Mouse (Mus musculus) common myeloid progenitor, adult 5-6 weeks (primary cell): ENCODE measurements around the gene Harbi1. TPM values are rescaled to one million over a fixed set of nuclear protein-coding genes. Genes with fewer than 3 reads are reported as not detected.
"Not testable (repeated sequence)": the region's sequence is repeated elsewhere in the genome, so short reads cannot be mapped to it uniquely, and the experiment has no call there.

Experiments used
- ATAC-seq: replicated peaks from 2 replicates; pipeline ENCODE4 v1.8.0; 2016; ENCODE audit warnings: low read depth, mild to moderate bottlenecking, moderate TSS enrichment, inconsistent platforms; ENCODE audit not compliant: poor library complexity, severe bottlenecking
- total RNA-seq: library from RNA; stranded (forward); fragments of 200-1000, 187-1606 nt; gene quantifications from 2 replicates; pipeline ENCODE4 v1.2.3, GENCODE M21; 2017

Harbi1 gene
- total RNA-seq, 1 experiment from 2014 or later = 14.7 TPM

- no peak for ATAC-seq
These were observed 739 bp downstream of the Harbi1 start for GRCm38 (mm10) chr2:91711256-91711925.

- no peak for ATAC-seq
These were observed 4.3 kb downstream of the Harbi1 start for GRCm38 (mm10) chr2:91714921-91715320.

- ATAC-seq = no peak
These were observed 7.6 kb downstream of the Harbi1 start for GRCm38 (mm10) chr2:91718276-91718675.

DNA sequence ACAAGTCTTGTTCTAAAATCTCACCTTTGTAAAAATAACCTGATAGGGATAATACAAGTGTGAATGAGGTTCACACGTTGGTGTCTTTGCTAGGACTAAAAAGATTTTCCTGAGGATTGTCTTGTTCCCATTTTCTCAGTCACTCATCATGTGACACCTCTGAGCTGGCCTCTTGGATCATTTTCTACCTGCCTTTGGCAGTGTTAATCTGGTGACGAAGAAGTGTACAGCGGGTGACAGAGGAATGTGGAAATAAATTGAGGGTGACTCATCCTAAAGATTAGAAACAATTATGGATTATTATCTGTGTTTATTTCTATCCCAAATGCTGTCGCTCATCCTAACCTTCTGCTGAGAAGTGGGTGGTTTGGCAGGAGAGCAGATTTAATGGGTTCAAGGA is 12.7 kb downstream of the Harbi1 start:
- no peak for ATAC-seq

- ATAC-seq = no peak
These were observed 13.3 kb downstream of the Harbi1 start for GRCm38 (mm10) chr2:91723951-91724350.

- no peak for ATAC-seq
These were observed 14.1 kb downstream of the Harbi1 start for GRCm38 (mm10) chr2:91724716-91725115.

DNA sequence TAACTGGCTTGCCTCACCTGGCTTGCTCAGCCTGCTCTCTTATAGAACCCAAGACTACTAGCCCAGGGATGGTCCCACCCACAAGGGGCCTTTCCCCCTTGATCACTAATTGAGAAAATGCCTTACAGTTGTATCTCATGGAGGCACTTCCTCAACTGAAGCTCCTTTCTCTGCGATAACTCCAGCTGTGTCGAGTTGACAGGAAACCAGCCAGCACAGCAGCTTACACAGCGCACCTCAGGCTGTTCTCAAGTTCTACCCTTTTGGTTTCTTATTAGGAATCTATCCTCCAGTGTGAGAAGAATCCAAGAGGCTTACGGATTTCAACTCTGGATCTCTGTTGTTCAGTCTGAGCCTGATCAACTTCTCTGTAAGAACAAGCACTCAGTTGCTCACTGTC is 14.8 kb downstream of the Harbi1 start:
- not testable (repeated sequence) for ATAC-seq

- no peak for ATAC-seq
These were observed 16.4 kb downstream of the Harbi1 start for GRCm38 (mm10) chr2:91727011-91727410.

GRCm38 (mm10) chr2:91729571-91729970 is 18.9 kb downstream of the Harbi1 start:
- no peak for ATAC-seq

- ATAC-seq = peak; percentile 96
These were observed 19.5 kb downstream of the Harbi1 start, which contains the start of gene Ambra1 for GRCm38 (mm10) chr2:91729971-91730821. Gene Ambra1 (plus strand): TSS chr2:91730134.

GRCm38 (mm10) chr2:91735221-91735620 is 24.6 kb downstream of the Harbi1 start:
- ATAC-seq = no peak

- no peak for ATAC-seq
These were observed 28.9 kb downstream of the Harbi1 start for GRCm38 (mm10) chr2:91739586-91739985.

DNA sequence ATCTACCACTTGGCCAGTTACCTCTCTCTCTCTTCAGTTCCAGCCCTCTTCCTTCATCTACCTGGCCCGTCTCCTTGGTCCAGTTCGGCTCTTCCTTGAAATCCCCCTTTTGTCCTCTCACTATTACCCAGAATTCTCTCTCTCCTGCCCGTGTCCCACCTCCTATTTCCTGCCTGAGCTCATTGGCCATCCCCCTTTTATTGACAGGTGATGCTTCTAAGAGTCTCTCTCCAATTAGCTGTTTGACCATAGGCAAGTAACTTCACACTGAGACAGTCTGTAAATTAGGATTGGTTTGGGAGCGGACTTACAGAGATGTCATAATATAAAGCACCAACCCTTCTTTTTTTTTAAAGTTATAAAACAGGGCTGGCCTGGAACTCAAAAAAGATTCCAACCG is 34.0 kb downstream of the Harbi1 start:
- no peak for ATAC-seq

- ATAC-seq = no peak
These were observed 39.2 kb downstream of the Harbi1 start for GRCm38 (mm10) chr2:91749811-91750261.

Other genes with a start within 250 kb of the Harbi1 start
- 107 and 117 TPM in 2 replicates for gene Ckap5, start 184.1 kb upstream of the Harbi1 start, total RNA-seq
- 0.19 and 0.78 TPM in 2 replicates for gene F2, start 74.4 kb upstream of the Harbi1 start, total RNA-seq
- gene Zfp408, start 61.1 kb upstream of the Harbi1 start, total RNA-seq = 6.2 and 11.9 TPM in 2 replicates
- gene Arhgap1, start 61.0 kb upstream of the Harbi1 start, total RNA-seq = 33.8 and 47.6 TPM in 2 replicates
- gene Atg13, start 276 bp upstream of the Harbi1 start, total RNA-seq = 8.1 and 9.0 TPM in 2 replicates
- 21.6 and 28.8 TPM in 2 replicates for gene Ambra1, start 19.3 kb downstream of the Harbi1 start, total RNA-seq
- 0.96 TPM in 1 of 2 replicates, not detected in the other for gene Chrm4, start 216.4 kb downstream of the Harbi1 start, total RNA-seq
- gene Mdk, start 221.4 kb downstream of the Harbi1 start, total RNA-seq = 0.44 TPM in 1 of 2 replicates, not detected in the other
- 0.49 and 1.5 TPM in 2 replicates for gene Gm9821, start 234.9 kb downstream of the Harbi1 start, total RNA-seq